Mouse (Mus musculus): Measurements from ENCODE around the gene Mvb12b. TPM values are rescaled to one million over a fixed set of nuclear protein-coding genes. Genes with fewer than 3 reads are reported as not detected.
"Not testable (repeated sequence)": the region's sequence is repeated elsewhere in the genome, so short reads cannot be mapped to it uniquely, and the experiment has no call there.

Gene Mvb12b
- polyA plus RNA-seq, 1 experiment from 2014 or later, result 12.7 TPM

DNA sequence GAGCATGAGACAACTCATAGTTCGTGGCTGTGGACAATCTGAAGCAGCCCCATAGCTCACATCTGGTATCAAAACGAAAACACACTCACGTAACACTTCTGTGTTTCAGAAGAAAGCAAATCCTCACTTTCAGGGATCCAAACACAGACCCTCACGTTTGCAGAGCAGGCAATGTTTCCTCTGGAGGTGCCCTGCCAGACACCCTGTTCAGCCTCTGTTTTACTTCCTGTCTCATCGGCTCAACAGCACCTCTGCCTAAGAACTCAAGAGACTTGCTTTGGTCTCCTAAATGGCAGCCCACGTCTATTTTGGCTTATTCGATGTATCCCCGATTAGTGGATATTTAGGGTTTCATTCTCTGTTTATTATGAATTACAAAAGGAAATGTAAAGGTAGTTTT, 27.3 kb upstream of the Mvb12b start:
- no peak overlapping the region for H3K27ac ChIP-seq
- H3K27me3 ChIP-seq, result 0 out of 2 replicates have a peak, but pooled peaks cover 3% of the 10 kb centered on the region
- peaks cover 4% of the 10 kb centered on the region for H3K4me1 ChIP-seq (replicated peaks)
- H3K4me3 ChIP-seq, result no peak overlapping the region
- ATAC-seq (replicated peaks; ENCODE audit: insufficient number of reproducible peaks, insufficient read depth, low FRiP score, low read depth), result no peak
- 53% methylated on average over 8 of the region's 8 CpGs for WGBS
- no peak overlapping the region for H3K4me2 ChIP-seq
- no peaks in the 10 kb centered on the region for H3K36me3 ChIP-seq
- H3K9me3 ChIP-seq (replicated peaks), result no peaks in the 10 kb centered on the region
- no peak overlapping the region for H3K9ac ChIP-seq

DNA sequence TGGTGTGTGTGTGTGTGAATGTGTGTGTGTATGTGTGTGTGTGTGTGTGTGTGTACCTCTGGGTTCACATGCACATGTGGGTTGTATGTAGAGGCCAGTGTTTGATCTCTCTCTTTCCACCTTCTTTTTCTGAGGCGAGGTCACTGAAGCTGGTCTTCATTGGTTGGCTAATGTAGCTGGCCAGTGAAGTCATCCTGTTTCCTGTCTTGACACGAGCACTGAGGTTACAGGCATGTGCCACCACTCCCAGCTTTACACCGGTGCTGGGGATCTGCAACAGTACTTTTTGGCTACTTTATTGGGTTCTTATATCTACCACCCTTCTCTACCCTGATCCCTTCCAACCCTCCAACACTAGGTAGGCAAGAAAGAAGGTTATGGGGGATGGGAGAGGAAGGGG, 26.6 kb upstream of the Mvb12b start:
- WGBS, result 57% methylated on average over 3 of the region's 3 CpGs
- no peak overlapping the region for H3K4me2 ChIP-seq
- H3K27ac ChIP-seq, result no peak overlapping the region
- no peak for ATAC-seq (replicated peaks; ENCODE audit: insufficient number of reproducible peaks, insufficient read depth, low FRiP score, low read depth)
- H3K36me3 ChIP-seq, result no peaks in the 10 kb centered on the region
- H3K27me3 ChIP-seq, result no peaks in the 10 kb centered on the region
- H3K9ac ChIP-seq, result no peak overlapping the region
- no peak overlapping the region for H3K4me3 ChIP-seq
- no peaks in the 10 kb centered on the region for H3K9me3 ChIP-seq (replicated peaks)
- H3K4me1 ChIP-seq (replicated peaks), result no peaks in the 10 kb centered on the region

GRCm38 (mm10) chr2:33913598-33913997, 25.9 kb upstream of the Mvb12b start:
- H3K27ac ChIP-seq; H3K4me3 ChIP-seq; H3K36me3 ChIP-seq; H3K4me2 ChIP-seq; H3K9me3 ChIP-seq (replicated peaks); H3K27me3 ChIP-seq; H3K4me1 ChIP-seq (replicated peaks); ATAC-seq (replicated peaks; ENCODE audit: insufficient number of reproducible peaks, insufficient read depth, low FRiP score, low read depth); H3K9ac ChIP-seq: not testable (repeated sequence)
- WGBS, result 56% methylated on average over 1 of the region's 1 CpGs

DNA sequence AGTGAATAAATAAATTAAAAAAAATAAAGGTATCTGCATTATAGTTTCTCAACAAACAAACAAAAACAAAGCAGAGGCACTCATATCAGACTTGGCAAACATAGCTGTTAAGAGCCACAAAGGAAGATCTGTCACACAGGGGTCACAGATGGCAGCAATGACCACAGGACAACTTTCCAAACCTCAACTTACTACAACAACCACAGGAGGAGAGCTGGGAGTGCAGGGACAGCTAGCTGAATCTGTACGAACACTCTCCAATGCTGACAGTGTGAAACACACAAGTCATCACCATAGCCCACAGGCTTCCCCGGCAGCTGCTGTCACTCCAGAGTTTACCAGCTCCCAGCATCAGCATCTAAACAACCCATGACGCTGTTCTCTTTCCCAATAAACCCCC, 25.0 kb upstream of the Mvb12b start:
- Histone ChIP-seq H3K4me2 (no peak overlapping the region), H3K36me3 (no peaks in the 10 kb centered on the region), H3K9ac (no peak overlapping the region), H3K27me3 (no peaks in the 10 kb centered on the region), H3K27ac (no peak overlapping the region), H3K4me3 (no peak overlapping the region), H3K4me1 (replicated peaks) (peaks cover 5% of the 10 kb centered on the region; the same call in 1 of the 2 replicates), H3K9me3 (replicated peaks) (no peaks in the 10 kb centered on the region)
- 71% methylated on average over 3 of the region's 3 CpGs for WGBS
- ATAC-seq (replicated peaks; ENCODE audit: insufficient number of reproducible peaks, insufficient read depth, low FRiP score, low read depth), result no peak

DNA sequence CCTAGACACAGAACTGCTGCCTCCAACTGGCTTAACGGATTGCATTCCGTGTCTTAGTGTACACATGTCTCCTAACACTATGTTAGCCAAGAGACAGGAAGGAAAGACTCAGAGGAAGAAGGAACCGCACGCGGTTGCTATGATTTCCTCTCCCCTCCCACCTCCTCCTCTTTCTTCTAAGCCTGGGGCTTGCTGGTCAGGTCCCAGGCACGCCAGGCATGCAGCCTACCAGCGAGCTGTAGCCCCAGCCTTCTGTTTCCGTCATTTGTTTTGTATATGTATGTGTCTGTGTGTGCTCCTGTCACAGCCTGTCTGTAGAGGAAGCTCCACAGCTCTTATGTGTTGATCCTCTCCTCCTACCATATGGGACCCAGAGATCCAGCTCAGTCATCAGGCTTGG, 20.6 kb upstream of the Mvb12b start:
- H3K27me3 ChIP-seq, result no peaks in the 10 kb centered on the region; the same call in 1 of the 2 replicates
- peak overlapping the region; percentile 65 for H3K27ac ChIP-seq
- no peaks in the 10 kb centered on the region for H3K36me3 ChIP-seq
- no peak overlapping the region for H3K4me2 ChIP-seq
- H3K9ac ChIP-seq, result no peak overlapping the region
- H3K9me3 ChIP-seq (replicated peaks), result no peaks in the 10 kb centered on the region
- WGBS, result 30% methylated on average over 8 of the region's 8 CpGs
- H3K4me1 ChIP-seq (replicated peaks), result peaks cover 5% of the 10 kb centered on the region
- H3K4me3 ChIP-seq, result no peak overlapping the region
- ATAC-seq (replicated peaks; ENCODE audit: insufficient number of reproducible peaks, insufficient read depth, low FRiP score, low read depth), result peak; percentile 85

GRCm38 (mm10) chr2:33907174-33907573, 19.4 kb upstream of the Mvb12b start:
- Histone ChIP-seq H3K27me3 (no peaks in the 10 kb centered on the region; the same call in 1 of the 2 replicates), H3K9ac (no peak overlapping the region), H3K36me3 (no peaks in the 10 kb centered on the region), H3K4me2 (no peak overlapping the region), H3K4me1 (replicated peaks) (peaks cover 11% of the 10 kb centered on the region), H3K27ac (no peak overlapping the region), H3K9me3 (replicated peaks) (no peaks in the 10 kb centered on the region), H3K4me3 (no peak overlapping the region)
- 88% methylated on average over 6 of the region's 6 CpGs for WGBS
- no peak for ATAC-seq (replicated peaks; ENCODE audit: insufficient number of reproducible peaks, insufficient read depth, low FRiP score, low read depth)

DNA sequence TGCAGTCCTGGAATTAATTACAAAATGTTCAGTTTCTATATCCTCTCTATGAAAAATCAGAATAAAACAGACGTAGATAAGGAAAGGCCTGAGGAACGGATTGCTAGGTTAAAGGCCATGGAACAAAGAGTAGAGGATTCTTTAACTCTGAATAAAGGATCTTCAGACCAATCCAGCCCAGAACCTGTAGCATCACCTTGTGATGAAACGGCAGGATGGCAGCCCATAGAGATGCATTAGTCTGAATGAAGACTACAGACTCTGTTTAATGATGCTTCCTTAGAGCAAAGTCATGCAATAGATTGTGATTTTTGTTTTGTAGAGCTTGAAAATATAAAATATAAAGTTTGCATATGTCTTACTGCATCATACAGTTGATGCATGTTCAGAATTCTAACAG, 8.1 kb upstream of the Mvb12b start:
- Histone ChIP-seq H3K4me2 (no peak overlapping the region), H3K27me3 (0 out of 2 replicates have a peak, but pooled peaks cover 4% of the 10 kb centered on the region), H3K4me3 (no peak overlapping the region), H3K27ac (no peak overlapping the region), H3K36me3 (no peaks in the 10 kb centered on the region), H3K4me1 (replicated peaks) (no peaks in the 10 kb centered on the region), H3K9ac (no peak overlapping the region), H3K9me3 (replicated peaks) (no peaks in the 10 kb centered on the region)
- WGBS, result 76% methylated on average over 3 of the region's 3 CpGs
- no peak for ATAC-seq (replicated peaks; ENCODE audit: insufficient number of reproducible peaks, insufficient read depth, low FRiP score, low read depth)

GRCm38 (mm10) chr2:33893151-33893550, 5.4 kb upstream of the Mvb12b start:
- H3K9ac ChIP-seq, result no peak overlapping the region
- no peak for ATAC-seq (replicated peaks; ENCODE audit: insufficient number of reproducible peaks, insufficient read depth, low FRiP score, low read depth)
- no peak overlapping the region for H3K4me3 ChIP-seq
- WGBS, result 83% methylated on average over 3 of the region's 3 CpGs
- no peaks in the 10 kb centered on the region for H3K4me1 ChIP-seq (replicated peaks)
- no peaks in the 10 kb centered on the region for H3K36me3 ChIP-seq
- H3K4me2 ChIP-seq, result no peak overlapping the region
- 0 out of 2 replicates have a peak, but pooled peaks cover 4% of the 10 kb centered on the region for H3K27me3 ChIP-seq
- H3K27ac ChIP-seq, result no peak overlapping the region
- H3K9me3 ChIP-seq (replicated peaks), result no peaks in the 10 kb centered on the region

GRCm38 (mm10) chr2:33892354-33892753, 4.6 kb upstream of the Mvb12b start:
- Histone ChIP-seq H3K36me3 (no peaks in the 10 kb centered on the region), H3K4me1 (replicated peaks) (peaks cover 6% of the 10 kb centered on the region), H3K27ac (no peak overlapping the region), H3K27me3 (0 out of 2 replicates have a peak, but pooled peaks cover 4% of the 10 kb centered on the region), H3K4me3 (no peak overlapping the region), H3K4me2 (no peak overlapping the region), H3K9me3 (replicated peaks) (no peaks in the 10 kb centered on the region), H3K9ac (no peak overlapping the region)
- 74% methylated on average over 7 of the region's 7 CpGs for WGBS
- no peak for ATAC-seq (replicated peaks; ENCODE audit: insufficient number of reproducible peaks, insufficient read depth, low FRiP score, low read depth)

GRCm38 (mm10) chr2:33888100-33888385, 297 bp upstream of the Mvb12b start:
- Histone ChIP-seq H3K27me3 (no peaks in the 10 kb centered on the region), H3K9ac (peak overlapping the region; percentile 93; the same call in 1 of the 2 replicates), H3K4me3 (peak overlapping the region; percentile 88), H3K36me3 (no peaks in the 10 kb centered on the region), H3K9me3 (replicated peaks) (no peaks in the 10 kb centered on the region), H3K4me1 (replicated peaks) (peaks cover 26% of the 10 kb centered on the region), H3K4me2 (peak overlapping the region; percentile 92), H3K27ac (peak overlapping the region; percentile 80; the same call in 1 of the 2 replicates)
- 59% methylated on average over 6 of the region's 6 CpGs for WGBS
- ATAC-seq (replicated peaks; ENCODE audit: insufficient number of reproducible peaks, insufficient read depth, low FRiP score, low read depth), result no peak

GRCm38 (mm10) chr2:33886386-33887327, 1.1 kb downstream of the Mvb12b start:
- peaks cover 26% of the 10 kb centered on the region for H3K4me1 ChIP-seq (replicated peaks)
- H3K9me3 ChIP-seq (replicated peaks), result no peaks in the 10 kb centered on the region
- H3K4me2 ChIP-seq, result peak overlapping the region; percentile 92
- H3K4me3 ChIP-seq, result peak overlapping the region; percentile 88
- peak overlapping the region; percentile 93 for H3K9ac ChIP-seq
- H3K36me3 ChIP-seq, result no peaks in the 10 kb centered on the region
- WGBS, result 2% methylated on average over 44 of the region's 51 CpGs
- no peaks in the 10 kb centered on the region for H3K27me3 ChIP-seq
- peak; percentile 72 for ATAC-seq (replicated peaks; ENCODE audit: insufficient number of reproducible peaks, insufficient read depth, low FRiP score, low read depth)
- peak overlapping the region; percentile 80 for H3K27ac ChIP-seq

DNA sequence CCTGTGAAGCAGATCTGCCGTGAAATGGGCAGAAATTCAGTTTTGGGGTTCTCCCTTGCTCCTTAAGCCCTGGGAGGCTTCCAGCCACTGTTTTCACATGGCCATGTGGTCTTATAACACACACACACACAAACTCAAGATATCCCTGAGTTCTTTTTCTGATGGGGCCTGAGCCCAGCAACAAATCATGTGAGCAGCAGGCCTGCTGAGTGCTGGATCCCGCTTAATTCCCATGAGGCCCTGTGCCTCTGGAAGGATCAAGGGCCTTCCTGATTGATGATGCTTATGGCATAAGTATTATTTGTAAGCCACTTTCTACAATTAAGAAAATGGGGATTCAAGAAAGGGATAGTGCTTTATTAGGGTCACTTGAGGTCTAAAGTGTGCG, 2.5 kb downstream of the Mvb12b start:
- WGBS, result 89% methylated on average over 3 of the region's 3 CpGs
- Histone ChIP-seq H3K36me3 (no peaks in the 10 kb centered on the region), H3K4me1 (replicated peaks) (peaks cover 26% of the 10 kb centered on the region), H3K27ac (0 out of 2 replicates have a peak overlapping the region, but pooled peaks have one; percentile 10), H3K27me3 (no peaks in the 10 kb centered on the region), H3K4me2 (no peak overlapping the region), H3K9ac (no peak overlapping the region), H3K4me3 (no peak overlapping the region), H3K9me3 (replicated peaks) (no peaks in the 10 kb centered on the region)
- no peak for ATAC-seq (replicated peaks; ENCODE audit: insufficient number of reproducible peaks, insufficient read depth, low FRiP score, low read depth)

Data from heart, embryonic 15.5 days (tissue).